Mouse (Mus musculus) thymus, adult 2 months (tissue): ENCODE data around the gene E130114P18Rik. TPM values are rescaled to one million over a fixed set of nuclear protein-coding genes. Genes with fewer than 3 reads are reported as not detected.

ENCODE experiments used
- DNase-seq: peaks from one replicate; pipeline ENCODE4 v3.0.0; 2021
- H3K27ac ChIP-seq: fragments of 200-500 bp; 2 replicates; pipeline ENCODE4 v1.5.1; 2012; ENCODE audit warnings: low read length, control low read depth; ENCODE audit not compliant: control insufficient read depth, insufficient read depth
- H3K27me3 ChIP-seq: fragments of 200-500 bp; 2 replicates; pipeline ENCODE4 v1.6.1; 2012; ENCODE audit warnings: mild to moderate bottlenecking, low read length, moderate library complexity, mixed read lengths; ENCODE audit not compliant: control insufficient read depth, insufficient read depth
- H3K36me3 ChIP-seq: fragments of 200-500 bp; 2 replicates; pipeline ENCODE4 v1.6.1; 2012; ENCODE audit warnings: mild to moderate bottlenecking, low read length, moderate library complexity; ENCODE audit not compliant: control insufficient read depth, insufficient read depth
- H3K4me1 ChIP-seq: fragments of 200-500 bp; replicated peaks from 2 replicates; pipeline ENCODE4 v1.6.1; 2012; ENCODE audit warnings: low read length; ENCODE audit not compliant: control insufficient read depth, insufficient read depth
- H3K4me3 ChIP-seq: fragments of 200-500 bp; 2 replicates; pipeline ENCODE4 v1.5.1; 2012; ENCODE audit warnings: mild to moderate bottlenecking, low read length, control low read depth, moderate library complexity; ENCODE audit not compliant: control insufficient read depth, insufficient read depth
- CTCF ChIP-seq: fragments of 200-500 bp; IDR thresholded peaks from 2 replicates; pipeline ENCODE4 v1.5.1; 2012; ENCODE audit warnings: mild to moderate bottlenecking, control low read depth, low read length, moderate library complexity, borderline replicate concordance; ENCODE audit not compliant: control insufficient read depth, poor library complexity, insufficient read depth; ENCODE audit errors: extremely low read depth
- POLR2A ChIP-seq: fragments of 200-500 bp; IDR thresholded peaks from 2 replicates; pipeline ENCODE4 v1.6.1; 2012; ENCODE audit warnings: mild to moderate bottlenecking, low read length, control low read depth, moderate library complexity; ENCODE audit not compliant: control insufficient read depth, poor library complexity, insufficient read depth; ENCODE audit errors: extremely low read depth
- WGBS: fragments of 180-500 bp; shearing (Covaris S2); methylation state at CpG from one replicate; pipeline ENCODE4 v1.1.7; 2018; 5-methylcytosine and 5-hydroxymethylcytosine counted together
- polyA plus RNA-seq: library from polyadenylated mRNA; depleted of rRNA; stranded (reverse); fragments of >200 nt; gene quantifications from 2 replicates; pipeline ENCODE4 v1.2.3, GENCODE M21; 2012

Gene E130114P18Rik
- polyA plus RNA-seq, 1 experiment: 0.09 TPM

DNA sequence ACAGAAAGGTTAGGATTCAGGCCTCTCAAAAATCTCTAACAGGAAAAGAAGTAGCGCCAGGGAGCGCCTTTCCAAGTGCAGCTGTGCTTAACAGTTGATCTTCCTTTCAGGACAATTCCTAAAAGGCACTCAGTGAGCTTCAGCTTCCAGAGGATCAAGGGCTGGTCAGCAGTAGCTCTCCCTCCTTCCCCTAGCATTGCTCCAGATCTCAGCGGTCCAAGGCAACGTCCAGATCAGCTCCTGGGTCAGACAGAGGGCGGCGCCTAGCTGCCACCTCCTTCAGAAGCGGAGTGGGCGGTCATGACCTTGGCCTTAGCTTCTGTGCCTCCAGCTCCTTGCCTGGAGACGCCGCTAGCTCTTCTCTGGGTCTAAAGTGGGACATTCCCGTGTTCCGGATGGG, 23.6 kb downstream of the E130114P18Rik start:
- no peak for DNase-seq
- TF ChIP-seq CTCF (no peak), POLR2A (no peak)
- WGBS: 93% methylated on average over 12 of the region's 12 CpGs
- peaks cover 3% of the 10 kb centered on the region for H3K27me3 ChIP-seq
- no peak overlapping the region for H3K27ac ChIP-seq
- H3K36me3 ChIP-seq: no peaks in the 10 kb centered on the region
- no peak overlapping the region for H3K4me3 ChIP-seq
- peaks cover 12% of the 10 kb centered on the region for H3K4me1 ChIP-seq

DNA sequence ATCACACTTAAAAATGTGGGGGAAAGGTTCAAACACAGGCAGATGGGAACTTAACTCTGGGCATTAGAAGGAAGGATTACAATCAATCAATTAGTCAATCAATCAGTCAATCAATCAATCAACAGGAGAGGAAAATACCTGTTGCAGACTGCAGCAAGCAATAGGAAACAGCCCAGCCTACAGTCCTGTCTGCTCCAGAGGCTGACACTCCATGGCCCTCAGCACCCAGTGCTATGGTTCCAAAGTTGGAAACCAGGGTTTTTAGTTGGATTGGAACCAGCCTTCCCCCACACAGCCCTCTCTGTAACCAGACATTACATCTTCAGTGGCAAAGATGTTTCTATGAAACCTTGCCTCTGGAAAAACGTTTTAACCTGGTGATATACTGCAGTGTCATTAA, 24.4 kb downstream of the E130114P18Rik start:
- H3K4me1 ChIP-seq: peaks cover 12% of the 10 kb centered on the region
- H3K27ac ChIP-seq: no peak overlapping the region
- H3K27me3 ChIP-seq: peaks cover 3% of the 10 kb centered on the region
- no peak for DNase-seq
- TF ChIP-seq CTCF (no peak), POLR2A (no peak)
- H3K4me3 ChIP-seq: no peak overlapping the region
- 80% methylated on average over 1 of the region's 1 CpGs for WGBS
- no peaks in the 10 kb centered on the region for H3K36me3 ChIP-seq

DNA sequence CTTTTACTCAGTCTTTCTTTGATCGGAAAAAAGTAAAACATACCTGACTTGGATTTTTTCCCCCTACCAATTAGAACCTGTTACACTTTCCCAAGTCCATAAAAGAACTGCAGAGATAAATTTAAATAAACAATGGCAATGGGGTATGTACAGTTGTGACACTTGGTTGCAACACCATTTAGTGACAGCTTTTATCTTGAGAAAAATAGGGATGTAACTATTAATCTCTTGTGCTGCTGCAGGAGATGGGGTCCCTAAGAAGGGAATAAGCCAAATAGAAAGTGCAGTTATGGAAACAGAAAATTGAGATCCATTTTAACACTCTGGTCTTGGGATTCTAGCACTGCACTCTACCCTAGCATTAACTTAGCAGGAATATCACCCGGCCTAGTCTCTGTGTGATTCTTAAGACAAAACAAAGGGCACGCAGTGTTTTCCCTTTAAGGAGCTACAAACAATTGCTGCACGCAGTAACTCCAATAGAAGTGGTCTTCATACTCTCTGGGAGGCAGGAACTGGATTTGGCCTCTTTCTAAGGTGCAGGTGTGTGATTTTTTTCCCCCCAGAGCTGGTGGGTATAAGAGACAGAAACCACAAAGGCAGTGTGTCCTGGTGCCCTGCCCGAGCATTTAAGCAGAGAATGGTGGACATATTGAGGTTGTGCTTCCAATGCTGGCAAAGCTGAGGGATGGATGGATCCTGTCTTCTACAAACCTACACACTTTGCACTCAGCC, 25.4 kb downstream of the E130114P18Rik start:
- TF ChIP-seq POLR2A: no peak
- no peak for TF ChIP-seq CTCF
- no peak for DNase-seq
- 43% methylated on average over 5 of the region's 5 CpGs for WGBS
- H3K4me1 ChIP-seq: peaks cover 12% of the 10 kb centered on the region
- no peaks in the 10 kb centered on the region for H3K36me3 ChIP-seq
- no peak overlapping the region for H3K27ac ChIP-seq
- H3K4me3 ChIP-seq: peak overlapping the region; percentile 71
- no peaks in the 10 kb centered on the region for H3K27me3 ChIP-seq

DNA sequence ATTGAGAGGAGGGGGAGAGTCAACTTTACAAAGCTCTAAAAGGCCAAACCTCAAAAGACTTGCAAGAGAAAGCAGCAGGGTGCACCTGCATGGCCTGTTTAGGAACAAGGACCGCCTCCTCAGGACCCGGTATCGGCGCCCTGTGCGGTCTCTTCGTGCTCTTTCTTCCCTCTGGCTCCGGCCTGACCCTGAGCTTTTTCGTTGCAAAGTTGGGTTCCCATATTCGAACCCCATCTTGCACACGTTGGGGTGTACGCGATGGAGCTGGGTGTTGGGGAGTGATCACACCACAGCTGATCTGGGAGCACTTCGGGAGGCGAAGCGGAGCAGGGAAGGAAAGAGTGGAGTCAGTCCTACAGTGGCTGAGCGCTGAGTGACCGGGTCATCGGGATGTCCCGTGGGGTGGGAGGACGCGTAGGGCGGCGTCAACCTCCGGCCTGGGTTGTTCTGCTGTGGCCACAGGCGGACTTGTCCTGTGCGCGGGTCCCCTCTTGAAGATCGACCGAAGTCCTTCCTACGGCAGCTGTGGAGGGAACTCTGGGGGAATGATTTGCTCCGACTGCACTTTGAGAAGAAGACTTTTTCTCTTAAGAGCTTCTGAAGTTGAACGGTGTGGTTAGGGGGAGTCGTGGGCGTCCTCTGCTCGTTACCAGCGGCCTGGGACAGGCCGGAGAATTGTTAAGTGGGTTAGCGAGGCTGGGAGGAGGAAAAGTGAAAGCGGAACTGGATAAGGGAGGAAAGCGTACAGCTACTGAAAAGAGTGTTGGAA, 26.2 kb downstream of the E130114P18Rik start:
- Histone ChIP-seq H3K4me1 (peaks cover 8% of the 10 kb centered on the region), H3K27ac (peak overlapping the region; percentile 75), H3K36me3 (no peaks in the 10 kb centered on the region), H3K27me3 (no peaks in the 10 kb centered on the region), H3K4me3 (peak overlapping the region; percentile 71)
- 0 out of 2 replicates have a peak, but pooled peaks have one; percentile 9 for TF ChIP-seq POLR2A
- TF ChIP-seq CTCF: 0 out of 2 replicates have a peak, but pooled peaks have one; percentile 6
- WGBS: under 1% methylated on average over 40 of the region's 40 CpGs
- peak; percentile 43 for DNase-seq

DNA sequence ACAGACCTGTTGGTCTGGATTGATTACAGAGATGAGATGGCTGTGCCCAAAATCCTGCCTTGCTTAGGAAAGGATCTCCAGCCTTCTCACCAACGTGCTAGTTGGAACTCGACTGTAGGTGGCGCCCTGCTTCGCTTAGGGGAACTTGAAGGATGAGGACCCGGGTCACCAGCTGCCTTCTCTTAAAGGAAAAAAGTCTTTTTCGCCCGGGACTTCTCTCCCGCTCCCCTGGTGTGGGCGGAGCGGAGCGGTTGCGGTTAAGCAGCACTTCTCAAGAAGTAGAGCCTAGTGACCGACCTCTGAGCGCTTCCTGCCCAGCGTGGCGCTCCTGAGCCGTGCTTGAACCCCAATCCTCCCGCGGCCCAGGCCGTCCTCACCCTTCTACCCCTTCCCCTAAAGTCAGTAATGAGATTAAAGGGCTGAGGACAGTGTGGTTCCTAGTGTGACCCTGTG, 26.8 kb downstream of the E130114P18Rik start:
- DNase-seq: peak; percentile 91
- H3K4me3 ChIP-seq: peak overlapping the region; percentile 71
- WGBS: under 1% methylated on average over 20 of the region's 20 CpGs
- H3K4me1 ChIP-seq: peaks cover 11% of the 10 kb centered on the region
- TF ChIP-seq POLR2A: 0 out of 2 replicates have a peak, but pooled peaks have one; percentile 23
- peak; percentile 79; the same call in 1 of the 2 replicates for TF ChIP-seq CTCF
- peak overlapping the region; percentile 75 for H3K27ac ChIP-seq
- no peaks in the 10 kb centered on the region for H3K27me3 ChIP-seq
- no peaks in the 10 kb centered on the region for H3K36me3 ChIP-seq

DNA sequence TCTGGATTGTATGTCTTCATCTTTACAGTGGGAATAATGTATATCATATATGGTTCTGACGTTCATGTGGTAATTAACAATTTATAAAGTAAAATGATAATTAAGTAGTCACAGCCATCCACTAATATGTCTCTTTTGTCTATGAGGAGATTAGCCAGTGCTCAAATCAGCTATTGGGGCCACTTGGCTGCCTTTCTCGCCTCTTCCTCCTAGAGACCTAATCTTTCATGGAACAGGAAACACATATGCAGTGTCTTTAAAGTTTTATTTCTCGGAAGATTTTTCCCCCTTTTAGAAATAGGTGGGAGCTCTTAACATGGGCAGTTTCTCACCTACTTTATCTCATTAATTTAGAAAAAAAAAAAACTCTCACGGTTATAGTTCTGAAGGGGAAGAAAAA, 27.5 kb downstream of the E130114P18Rik start:
- Histone ChIP-seq H3K36me3 (no peaks in the 10 kb centered on the region), H3K4me1 (peaks cover 16% of the 10 kb centered on the region), H3K27ac (no peak overlapping the region), H3K4me3 (no peak overlapping the region), H3K27me3 (no peaks in the 10 kb centered on the region)
- no peak for TF ChIP-seq CTCF
- TF ChIP-seq POLR2A: no peak
- no peak for DNase-seq
- 56% methylated on average over 4 of the region's 4 CpGs for WGBS
